Mouse (Mus musculus): ENCODE results near the gene Tmem125.
A peak's percentile ranks its signal among the peaks of the same experiment; 100 is the strongest.
"Not testable (repeated sequence)": the region's sequence is repeated elsewhere in the genome, so short reads cannot be mapped to it uniquely, and the experiment has no call there.

Gene Tmem125

GRCm38 (mm10) chr4:118543592-118544260 lies at the start of gene Tmem125:
TSS of gene Tmem125 (minus strand) at chr4:118544044.
- DNase-seq (ENCODE audit: low spot score in 2 of 2): no peak

- DNase-seq (ENCODE audit: low spot score in 2 of 2): no peak
These were observed 45.9 kb upstream of the Tmem125 start for GRCm38 (mm10) chr4:118589733-118590130.

GRCm38 (mm10) chr4:118589053-118589732 lies 45.3 kb upstream of the Tmem125 start:
- DNase-seq (ENCODE audit: low spot score in 2 of 2): no peak

GRCm38 (mm10) chr4:118582629-118583028 lies 38.8 kb upstream of the Tmem125 start:
- DNase-seq (ENCODE audit: low spot score in 2 of 2): no peak

- no peak for DNase-seq (ENCODE audit: low spot score in 2 of 2)
These were observed 37.7 kb upstream of the Tmem125 start for GRCm38 (mm10) chr4:118581508-118581907.

- peak in 1 of 2 experiments; percentile 21 for DNase-seq (ENCODE audit: low spot score in 2 of 2)
These were observed 35.5 kb upstream of the Tmem125 start for GRCm38 (mm10) chr4:118579313-118579712.

GRCm38 (mm10) chr4:118576097-118576496 lies 32.3 kb upstream of the Tmem125 start:
- DNase-seq (ENCODE audit: low spot score in 2 of 2): peak; percentile 91

GRCm38 (mm10) chr4:118571441-118571840 lies 27.6 kb upstream of the Tmem125 start:
- peak; percentile 61 to 87 for DNase-seq (ENCODE audit: low spot score in 2 of 2)

GRCm38 (mm10) chr4:118569320-118569719 lies 25.5 kb upstream of the Tmem125 start:
- DNase-seq (ENCODE audit: low spot score in 2 of 2): no peak

- DNase-seq (ENCODE audit: low spot score in 2 of 2): no peak
These were observed 24.9 kb upstream of the Tmem125 start for GRCm38 (mm10) chr4:118568709-118569108.

- peak; percentile 52 to 55 for DNase-seq (ENCODE audit: low spot score in 2 of 2)
These were observed 22.4 kb upstream of the Tmem125 start for GRCm38 (mm10) chr4:118566161-118566676.

- DNase-seq (ENCODE audit: low spot score in 2 of 2): no peak
These were observed 21.1 kb upstream of the Tmem125 start for GRCm38 (mm10) chr4:118564926-118565279.

GRCm38 (mm10) chr4:118564062-118564925 lies 20.4 kb upstream of the Tmem125 start:
- no peak for DNase-seq (ENCODE audit: low spot score in 2 of 2)

- DNase-seq (ENCODE audit: low spot score in 2 of 2): peak in 1 of 2 experiments; percentile 26
These were observed 9.3 kb upstream of the Tmem125 start for GRCm38 (mm10) chr4:118553039-118553649.

- not testable (repeated sequence) for DNase-seq (ENCODE audit: low spot score in 2 of 2)
These were observed 4.3 kb upstream of the Tmem125 start for GRCm38 (mm10) chr4:118548130-118548480.

GRCm38 (mm10) chr4:118547424-118548129 lies 3.7 kb upstream of the Tmem125 start:
- DNase-seq (ENCODE audit: low spot score in 2 of 2): peak in 1 of 2 experiments; percentile 23

- no peak for DNase-seq (ENCODE audit: low spot score in 2 of 2)
These were observed 740 bp upstream of the Tmem125 start for GRCm38 (mm10) chr4:118544441-118545127.

- peak; percentile 48 to 62 for DNase-seq (ENCODE audit: low spot score in 2 of 2)
These were observed 700 bp downstream of the Tmem125 start for GRCm38 (mm10) chr4:118543158-118543530.

GRCm38 (mm10) chr4:118542510-118543157 lies 1.2 kb downstream of the Tmem125 start:
- DNase-seq (ENCODE audit: low spot score in 2 of 2): no peak

GRCm38 (mm10) chr4:118539904-118540303 lies 3.9 kb downstream of the Tmem125 start:
- DNase-seq (ENCODE audit: low spot score in 2 of 2): no peak

Measured in frontal cortex, postnatal 36 days (tissue).